Mouse (Mus musculus): Measurements from ENCODE around the gene Mbd3l2.
"Not testable (repeated sequence)": the region's sequence is repeated elsewhere in the genome, so short reads cannot be mapped to it uniquely, and the experiment has no call there.

DNA sequence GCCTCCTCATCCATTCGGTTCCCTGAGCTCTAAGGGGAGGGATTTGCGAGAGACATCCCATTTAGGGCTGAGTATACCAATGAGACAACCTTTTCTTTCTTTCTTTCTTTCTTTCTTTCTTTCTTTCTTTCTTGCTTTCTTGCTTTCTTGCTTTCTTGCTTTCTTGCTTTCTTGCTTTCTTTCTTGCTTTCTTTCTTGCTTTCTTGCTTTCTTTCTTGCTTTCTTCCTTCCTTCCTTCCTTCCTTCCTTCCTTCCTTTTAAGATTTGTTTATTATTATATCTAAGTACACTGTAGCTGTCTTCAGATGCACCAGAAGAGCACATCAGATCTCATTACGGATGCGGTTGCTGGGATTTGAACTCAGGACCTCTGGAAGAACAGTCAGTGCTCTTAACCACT is 18.1 kb upstream of the Mbd3l2 start:
- not testable (repeated sequence) for TF ChIP-seq CHD2 (IDR thresholded peaks at IDR 0.05; ENCODE audit: low read depth, low read length); ZC3H11A (IDR thresholded peaks at IDR 0.05; ENCODE audit: borderline replicate concordance, low read depth, low read length); HCFC1 (IDR thresholded peaks at IDR 0.05; ENCODE audit: borderline replicate concordance, insufficient read depth, low read length); ZNF384 (IDR thresholded peaks at IDR 0.05; ENCODE audit: low read depth, low read length)

Measured in ES-E14 (cell line).